Mouse (Mus musculus) megakaryocyte-erythroid progenitor cell, adult 5 weeks (primary cell): Measurements from ENCODE around the gene Ccr8. TPM values are rescaled to one million over a fixed set of nuclear protein-coding genes. Genes with fewer than 3 reads are reported as not detected.

Experiments
- polyA plus RNA-seq: library from polyadenylated mRNA; stranded (reverse); fragments of >175 nt; gene quantifications from 2 replicates; pipeline ENCODE4 v1.2.3, GENCODE M21; 2012

Ccr8 gene
- not detected in 2 replicates for polyA plus RNA-seq

DNA sequence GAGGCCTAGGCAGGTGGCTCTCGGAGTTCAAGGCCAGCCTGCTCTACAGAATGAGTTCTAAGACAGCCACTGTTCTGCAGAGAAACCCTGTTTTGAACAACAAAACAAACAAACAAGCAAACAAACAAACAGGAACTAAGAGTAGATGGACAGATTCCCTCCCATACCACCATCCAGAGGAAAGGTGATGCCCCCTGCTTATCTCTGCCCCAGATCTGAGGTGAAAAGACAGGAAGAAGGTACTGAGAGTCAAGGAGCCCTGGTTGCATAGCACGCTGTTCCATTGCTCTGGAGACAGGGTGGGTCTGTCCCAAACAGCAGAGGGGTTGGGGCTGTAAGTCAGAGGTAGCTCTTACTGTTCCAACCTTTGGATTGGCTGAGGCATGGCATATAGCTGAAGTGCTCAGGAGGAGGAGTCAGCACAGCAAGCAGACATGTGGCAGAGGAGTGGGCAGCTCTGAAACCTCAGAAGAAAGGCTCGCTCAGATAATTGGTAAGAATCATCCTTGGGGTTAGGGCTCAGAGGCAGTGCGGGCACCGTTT, at the start of gene Ccr8:
Gene Ccr8, plus strand, starts transcription at position 419 of the 543 bp plus-strand sequence.

GRCm38 (mm10) chr9:120069779-120070178, 22.1 kb upstream of the Ccr8 start, which contains the start of gene Cx3cr1:
Gene Cx3cr1, minus strand, starts transcription at chr9:120069879.

DNA sequence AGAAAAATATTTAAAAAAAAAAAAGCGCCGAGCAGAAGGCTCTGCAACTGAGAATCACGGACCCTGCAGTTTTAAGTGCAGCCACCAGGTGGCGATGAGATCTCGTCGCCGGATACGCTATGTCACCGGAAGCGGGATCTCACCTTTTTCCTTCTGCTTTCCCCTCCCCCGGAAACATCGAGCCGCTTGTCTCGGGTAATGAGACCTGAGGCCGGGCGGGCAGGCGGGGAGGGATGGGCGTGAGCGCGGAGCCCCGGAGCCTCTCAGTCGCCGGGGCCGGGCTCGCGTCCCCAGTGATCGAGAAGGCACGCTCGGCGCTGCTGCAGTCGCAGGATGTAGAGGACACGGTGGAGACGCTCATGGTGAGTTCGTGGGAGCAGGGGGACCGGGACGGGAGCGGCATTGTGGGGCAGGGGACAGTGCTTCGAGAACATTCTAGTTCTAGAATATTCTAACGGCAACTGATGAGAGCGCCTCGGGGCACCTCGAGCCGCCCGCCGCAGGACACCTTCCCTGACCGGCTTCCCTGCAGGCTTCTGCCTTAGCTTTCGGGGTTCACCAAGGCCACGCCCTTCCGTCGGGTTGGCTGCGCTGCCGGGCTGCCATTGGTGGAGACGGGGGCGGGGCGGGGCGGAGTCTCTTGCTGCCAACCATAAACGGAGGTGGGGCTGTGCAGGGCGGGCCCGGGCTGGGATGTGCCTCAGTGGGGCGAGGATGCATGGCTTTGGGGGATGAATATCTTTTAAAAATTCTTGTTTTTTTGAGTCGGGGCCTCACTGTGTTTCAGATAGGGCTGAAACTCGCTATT, 18.5 kb downstream of the Ccr8 start, which contains the start of gene Slc25a38:
Gene Slc25a38, plus strand, starts transcription at position 164 of the 808 bp plus-strand sequence.

GRCm38 (mm10) chr9:120127538-120128251, 35.8 kb downstream of the Ccr8 start, which contains the start of gene Rpsa:
Gene Rpsa, plus strand, starts transcription at chr9:120127689.

Other genes starting within 250 kb of the Ccr8 start
- 16.2 and 17.0 TPM in 2 replicates for gene Wdr48, start 197.2 kb upstream of the Ccr8 start, polyA plus RNA-seq
- 19.8 and 27.4 TPM in 2 replicates for gene Gorasp1, start 154.5 kb upstream of the Ccr8 start, polyA plus RNA-seq
- gene Ttc21a, start 154.5 kb upstream of the Ccr8 start, polyA plus RNA-seq: 2.6 and 3.3 TPM in 2 replicates
- 286 and 324 TPM in 2 replicates for gene Csrnp1, start 107.5 kb upstream of the Ccr8 start, polyA plus RNA-seq
- gene Xirp1, start 68.5 kb upstream of the Ccr8 start, polyA plus RNA-seq: not detected in 2 replicates
- 0.60 and 1.2 TPM in 2 replicates for gene Cx3cr1, start 22.2 kb upstream of the Ccr8 start, polyA plus RNA-seq
- gene Slc25a38, start 18.3 kb downstream of the Ccr8 start, polyA plus RNA-seq: 44.5 and 58.9 TPM in 2 replicates
- gene Rpsa, start 35.6 kb downstream of the Ccr8 start, polyA plus RNA-seq: 9,060 and 9,210 TPM in 2 replicates
- gene Mobp, start 57.6 kb downstream of the Ccr8 start, polyA plus RNA-seq: not detected in 2 replicates
- gene Myrip, start 209.4 kb downstream of the Ccr8 start, polyA plus RNA-seq: 0.54 and 0.56 TPM in 2 replicates